Mouse (Mus musculus): Measurements from ENCODE around the gene Dnajc7.

GRCm38 (mm10) chr11:100564297-100564696 lies 55.7 kb downstream of the Dnajc7 start:
- TF ChIP-seq CTCF (IDR thresholded peaks at IDR 0.05; ENCODE audit: borderline replicate concordance, insufficient read depth, low read length) (no peak), POLR2A (IDR thresholded peaks at IDR 0.05; ENCODE audit: low read depth, low read length) (no peak)

Data from embryonic fibroblast, embryonic 13.5 days (primary cell).